Mouse (Mus musculus): ENCODE data around the gene Dnajc17.

Dnajc17 gene

DNA sequence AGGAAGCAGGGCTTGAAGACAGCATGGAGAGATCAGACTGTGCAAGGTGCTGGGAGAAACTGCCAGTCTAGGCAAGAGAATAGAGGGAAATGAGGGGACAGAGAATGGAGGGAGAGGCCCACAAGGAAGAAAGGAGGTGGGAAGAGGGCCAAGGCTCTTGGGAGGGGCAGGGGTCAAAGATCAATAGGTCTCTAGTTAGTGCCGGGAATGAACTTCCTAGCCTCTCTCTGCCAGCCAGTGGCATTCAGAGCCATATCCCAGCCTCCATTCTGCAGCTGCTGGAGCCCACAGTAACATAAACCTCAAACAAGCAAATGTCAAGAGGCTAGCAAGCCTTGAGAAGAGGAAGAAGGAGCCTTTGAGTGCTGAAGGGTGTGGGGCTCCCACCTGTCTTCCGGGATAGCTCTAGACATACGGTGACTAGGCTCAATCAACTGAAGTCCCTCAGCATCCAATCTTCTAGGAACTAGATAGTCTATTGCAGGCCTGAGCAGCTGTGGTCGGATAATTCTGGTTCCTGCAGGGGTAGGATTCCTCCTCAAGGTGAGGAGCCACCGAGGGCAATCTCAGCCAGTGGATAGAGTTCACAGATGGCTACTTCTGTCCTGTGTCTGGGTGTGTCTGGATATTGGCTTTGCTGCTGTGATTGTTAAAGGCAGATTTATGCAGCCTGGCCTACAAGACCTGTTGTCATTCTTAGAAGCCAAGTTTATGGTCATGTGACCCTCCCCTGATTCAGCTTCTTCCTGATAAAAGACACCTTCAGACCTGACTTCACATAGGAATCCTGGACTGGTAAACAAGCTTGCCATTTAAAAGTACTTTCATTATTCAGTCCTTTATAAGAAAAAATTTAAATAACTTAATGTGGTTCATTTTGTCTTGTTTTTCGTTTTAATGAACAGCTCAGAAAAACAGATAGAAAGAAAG, 21.4 kb upstream of the Dnajc17 start, which contains the start of gene Ppp1r14d:
Gene Ppp1r14d, minus strand, starts transcription at position 132 of the 930 bp plus-strand sequence.
- Histone ChIP-seq H3K36me3 (ENCODE audit: control insufficient read depth, insufficient read depth, low read length, poor library complexity, severe bottlenecking) (no peaks in the 10 kb centered on the region), H3K27me3 (ENCODE audit: control insufficient read depth, insufficient read depth, low read length, poor library complexity, severe bottlenecking) (no peaks in the 10 kb centered on the region)
- no peak for DNase-seq (ENCODE audit: low read depth, low spot score)

GRCm38 (mm10) chr2:119209176-119209507, 547 bp upstream of the Dnajc17 start:
- no peak for DNase-seq (ENCODE audit: low read depth, low spot score)
- no peaks in the 10 kb centered on the region; the same call in 1 of the 2 replicates for H3K36me3 ChIP-seq (ENCODE audit: control insufficient read depth, insufficient read depth, low read length, poor library complexity, severe bottlenecking)
- no peaks in the 10 kb centered on the region for H3K27me3 ChIP-seq (ENCODE audit: control insufficient read depth, insufficient read depth, low read length, poor library complexity, severe bottlenecking)

- DNase-seq (ENCODE audit: low read depth, low spot score), result no peak
- Histone ChIP-seq H3K36me3 (ENCODE audit: control insufficient read depth, insufficient read depth, low read length, poor library complexity, severe bottlenecking) (no peaks in the 10 kb centered on the region; the same call in 1 of the 2 replicates), H3K27me3 (ENCODE audit: control insufficient read depth, insufficient read depth, low read length, poor library complexity, severe bottlenecking) (no peaks in the 10 kb centered on the region)
These were observed 643 bp downstream of the Dnajc17 start for GRCm38 (mm10) chr2:119207961-119208343.

- H3K36me3 ChIP-seq (ENCODE audit: control insufficient read depth, insufficient read depth, low read length, poor library complexity, severe bottlenecking), result no peaks in the 10 kb centered on the region
- DNase-seq (ENCODE audit: low read depth, low spot score), result no peak
- H3K27me3 ChIP-seq (ENCODE audit: control insufficient read depth, insufficient read depth, low read length, poor library complexity, severe bottlenecking), result no peaks in the 10 kb centered on the region
These were observed 4.6 kb downstream of the Dnajc17 start for GRCm38 (mm10) chr2:119203871-119204460.

GRCm38 (mm10) chr2:119202914-119203453, 5.6 kb downstream of the Dnajc17 start:
- no peaks in the 10 kb centered on the region for H3K36me3 ChIP-seq (ENCODE audit: control insufficient read depth, insufficient read depth, low read length, poor library complexity, severe bottlenecking)
- no peak for DNase-seq (ENCODE audit: low read depth, low spot score)
- H3K27me3 ChIP-seq (ENCODE audit: control insufficient read depth, insufficient read depth, low read length, poor library complexity, severe bottlenecking), result no peaks in the 10 kb centered on the region

DNA sequence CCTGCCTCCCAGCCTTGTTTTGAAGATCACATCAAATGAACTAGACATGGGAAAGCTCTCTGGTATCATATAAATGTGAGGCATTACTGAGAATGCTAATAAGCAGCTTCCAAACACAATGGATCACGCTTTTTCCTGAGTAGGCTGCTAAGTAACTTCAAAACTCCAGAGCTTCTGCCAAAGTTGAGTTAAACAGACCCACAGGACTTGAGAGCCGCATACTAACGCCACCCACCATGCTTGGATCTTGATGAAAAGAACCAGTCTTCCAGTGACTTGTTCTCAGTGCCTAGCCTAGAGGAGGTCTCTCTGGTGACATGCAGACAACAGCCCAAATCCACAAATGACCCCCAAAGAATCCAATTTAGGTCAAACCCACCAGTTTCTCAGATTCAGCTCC, 9.7 kb downstream of the Dnajc17 start:
- DNase-seq (ENCODE audit: low read depth, low spot score), result no peak
- no peaks in the 10 kb centered on the region for H3K27me3 ChIP-seq (ENCODE audit: control insufficient read depth, insufficient read depth, low read length, poor library complexity, severe bottlenecking)
- H3K36me3 ChIP-seq (ENCODE audit: control insufficient read depth, insufficient read depth, low read length, poor library complexity, severe bottlenecking), result no peaks in the 10 kb centered on the region

GRCm38 (mm10) chr2:119198049-119198448, 10.5 kb downstream of the Dnajc17 start:
- no peaks in the 10 kb centered on the region for H3K27me3 ChIP-seq (ENCODE audit: control insufficient read depth, insufficient read depth, low read length, poor library complexity, severe bottlenecking)
- no peaks in the 10 kb centered on the region for H3K36me3 ChIP-seq (ENCODE audit: control insufficient read depth, insufficient read depth, low read length, poor library complexity, severe bottlenecking)
- no peak for DNase-seq (ENCODE audit: low read depth, low spot score)

DNA sequence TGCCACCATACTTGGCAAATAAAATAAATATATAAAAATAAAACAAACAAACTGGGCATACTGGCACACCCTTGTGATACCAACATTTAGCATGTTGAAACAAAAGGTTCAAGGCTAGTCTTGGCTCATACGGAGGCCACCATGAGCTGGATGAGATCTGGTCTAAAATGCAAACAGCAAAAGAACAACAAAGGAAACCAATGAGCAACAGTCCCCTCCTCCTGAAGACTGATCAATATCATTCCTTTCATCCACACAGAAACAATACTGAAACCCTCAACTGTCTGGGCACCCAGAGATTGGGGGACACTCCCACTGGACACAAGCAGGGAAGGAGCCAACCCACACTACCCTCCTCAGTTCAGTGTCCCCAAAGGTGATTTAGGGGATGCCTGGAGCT, 11.1 kb downstream of the Dnajc17 start:
- no peaks in the 10 kb centered on the region for H3K36me3 ChIP-seq (ENCODE audit: control insufficient read depth, insufficient read depth, low read length, poor library complexity, severe bottlenecking)
- no peaks in the 10 kb centered on the region for H3K27me3 ChIP-seq (ENCODE audit: control insufficient read depth, insufficient read depth, low read length, poor library complexity, severe bottlenecking)
- no peak for DNase-seq (ENCODE audit: low read depth, low spot score)

GRCm38 (mm10) chr2:119196316-119197108, 12.1 kb downstream of the Dnajc17 start:
- DNase-seq (ENCODE audit: low read depth, low spot score), result no peak
- no peaks in the 10 kb centered on the region for H3K36me3 ChIP-seq (ENCODE audit: control insufficient read depth, insufficient read depth, low read length, poor library complexity, severe bottlenecking)
- H3K27me3 ChIP-seq (ENCODE audit: control insufficient read depth, insufficient read depth, low read length, poor library complexity, severe bottlenecking), result no peaks in the 10 kb centered on the region

DNA sequence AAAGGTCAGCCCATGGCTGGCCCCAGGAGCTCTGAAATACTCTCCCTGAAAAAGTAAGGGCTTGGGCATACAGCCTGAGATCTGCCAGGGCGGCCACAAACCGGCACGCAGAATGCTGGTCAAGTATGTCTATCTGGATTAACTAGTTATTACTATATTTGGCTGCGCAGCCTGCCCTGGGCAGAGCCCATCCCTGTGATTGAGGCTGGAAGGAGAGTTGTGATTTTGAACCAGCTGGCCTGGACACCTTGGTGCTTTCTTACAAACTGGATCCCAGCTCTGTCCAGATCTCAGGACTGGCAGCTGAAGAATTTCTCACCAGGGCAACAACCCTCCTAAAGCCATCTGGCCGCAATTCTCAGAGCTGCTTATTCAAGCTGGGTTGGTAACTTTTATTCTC, 14.5 kb downstream of the Dnajc17 start:
- H3K36me3 ChIP-seq (ENCODE audit: control insufficient read depth, insufficient read depth, low read length, poor library complexity, severe bottlenecking), result no peaks in the 10 kb centered on the region
- DNase-seq (ENCODE audit: low read depth, low spot score), result no peak
- H3K27me3 ChIP-seq (ENCODE audit: control insufficient read depth, insufficient read depth, low read length, poor library complexity, severe bottlenecking), result no peaks in the 10 kb centered on the region

DNA sequence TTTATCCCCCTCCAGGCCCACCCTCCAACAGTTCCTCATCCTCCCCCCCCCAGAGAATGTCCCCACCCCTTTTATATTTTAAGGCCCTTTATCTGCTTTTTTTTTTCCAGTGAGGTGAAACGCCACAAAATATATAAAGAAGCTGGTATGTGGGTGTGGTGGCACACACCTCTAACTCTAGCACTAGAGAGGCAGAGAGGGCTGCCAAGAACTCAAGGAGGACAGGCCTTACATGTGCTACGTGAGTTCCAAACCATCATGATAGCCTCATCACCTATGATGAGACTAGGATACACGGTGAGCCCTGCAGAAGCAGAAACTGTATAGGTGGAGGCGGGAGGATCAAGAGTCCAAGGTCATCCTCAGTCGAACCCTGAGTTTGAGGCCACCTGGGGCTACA, 17.6 kb downstream of the Dnajc17 start:
- Histone ChIP-seq H3K36me3 (ENCODE audit: control insufficient read depth, insufficient read depth, low read length, poor library complexity, severe bottlenecking) (no peaks in the 10 kb centered on the region), H3K27me3 (ENCODE audit: control insufficient read depth, insufficient read depth, low read length, poor library complexity, severe bottlenecking) (no peaks in the 10 kb centered on the region)
- no peak for DNase-seq (ENCODE audit: low read depth, low spot score)

- DNase-seq (ENCODE audit: low read depth, low spot score), result peak; percentile 89
- no peaks in the 10 kb centered on the region for H3K36me3 ChIP-seq (ENCODE audit: control insufficient read depth, insufficient read depth, low read length, poor library complexity, severe bottlenecking)
- no peaks in the 10 kb centered on the region for H3K27me3 ChIP-seq (ENCODE audit: control insufficient read depth, insufficient read depth, low read length, poor library complexity, severe bottlenecking)
These were observed 19.4 kb downstream of the Dnajc17 start for GRCm38 (mm10) chr2:119189029-119189710.

DNA sequence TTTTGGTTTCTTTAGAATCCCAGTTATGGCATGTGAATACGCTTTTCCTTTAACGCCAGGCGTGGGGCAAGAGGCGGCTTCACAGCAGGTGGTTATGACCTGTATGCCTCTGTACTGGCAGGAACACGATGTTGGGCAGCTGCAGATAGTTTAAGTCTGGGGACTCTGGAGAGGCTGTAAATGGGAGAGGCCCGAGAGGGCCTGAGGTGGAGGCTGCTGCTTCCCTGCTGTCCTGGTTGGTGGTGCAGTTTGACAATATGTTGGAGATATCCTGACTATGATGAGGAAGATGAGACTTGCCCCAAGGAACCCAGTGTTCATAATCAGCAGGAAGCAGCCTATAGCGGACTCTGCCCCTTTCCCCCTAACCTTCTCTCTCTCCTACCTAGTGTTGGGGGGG, 25.7 kb downstream of the Dnajc17 start:
- Histone ChIP-seq H3K36me3 (ENCODE audit: control insufficient read depth, insufficient read depth, low read length, poor library complexity, severe bottlenecking) (peaks cover under 1% of the 10 kb centered on the region; the same call in 1 of the 2 replicates), H3K27me3 (ENCODE audit: control insufficient read depth, insufficient read depth, low read length, poor library complexity, severe bottlenecking) (no peaks in the 10 kb centered on the region)
- no peak for DNase-seq (ENCODE audit: low read depth, low spot score)

- Histone ChIP-seq H3K36me3 (ENCODE audit: control insufficient read depth, insufficient read depth, low read length, poor library complexity, severe bottlenecking) (peaks cover 3% of the 10 kb centered on the region), H3K27me3 (ENCODE audit: control insufficient read depth, insufficient read depth, low read length, poor library complexity, severe bottlenecking) (no peaks in the 10 kb centered on the region)
- no peak for DNase-seq (ENCODE audit: low read depth, low spot score)
These were observed 31.1 kb downstream of the Dnajc17 start for GRCm38 (mm10) chr2:119177384-119177939.

Measured in splenic B cell, adult 2 months (primary cell).